Mouse (Mus musculus) small intestine, adult 2 months (tissue): ENCODE measurements at regions not wholly inside any gene's neighbourhood (a gene's known extent, or its start where the extent isn't known, plus 50 kb on each side); places are given as distances from the start of the nearest gene placed in this dataset.
"Not testable (repeated sequence)": the region's sequence is repeated elsewhere in the genome, so short reads cannot be mapped to it uniquely, and the experiment has no call there.

Source experiments
- H3K27ac ChIP-seq: fragments of 200-500 bp; 2 replicates; pipeline ENCODE4 v1.5.1; 2012; ENCODE audit warnings: low read depth, low read length, control low read depth, inconsistent platforms; ENCODE audit not compliant: insufficient read depth
- H3K27me3 ChIP-seq: fragments of 200-500 bp; 2 replicates; pipeline ENCODE4 v1.6.1; 2012; ENCODE audit warnings: mild to moderate bottlenecking, moderate library complexity, low read length, inconsistent platforms; ENCODE audit not compliant: control insufficient read depth, insufficient read depth
- H3K36me3 ChIP-seq: fragments of 200-500 bp; 2 replicates; pipeline ENCODE4 v1.6.1; 2012; ENCODE audit warnings: mild to moderate bottlenecking, low read length, control low read depth, inconsistent platforms; ENCODE audit not compliant: control insufficient read depth, insufficient read depth
- H3K4me1 ChIP-seq: fragments of 200-500 bp; 2 replicates; pipeline ENCODE4 v1.6.1; 2012; ENCODE audit warnings: low read length, inconsistent platforms, mixed read lengths; ENCODE audit not compliant: control insufficient read depth, insufficient read depth, insufficient read length
- H3K4me3 ChIP-seq: fragments of 200-500 bp; 2 replicates; pipeline ENCODE4 v1.5.1; 2012; ENCODE audit warnings: low read depth, mild to moderate bottlenecking, control low read depth, inconsistent platforms, low read length, moderate library complexity
- CTCF ChIP-seq: fragments of 200-500 bp; IDR thresholded peaks from 2 replicates; pipeline ENCODE4 v1.5.1; 2012; ENCODE audit warnings: low read depth, mild to moderate bottlenecking, control low read depth, inconsistent platforms, low read length, moderate library complexity, mixed read lengths; ENCODE audit not compliant: insufficient replicate concordance, insufficient read length; ENCODE audit errors: extremely low read depth
- POLR2A ChIP-seq: fragments of 200-500 bp; IDR thresholded peaks from 2 replicates; pipeline ENCODE4 v1.6.1; 2012; ENCODE audit warnings: low read depth, mild to moderate bottlenecking, control low read depth, inconsistent platforms, low read length, moderate library complexity
- WGBS: fragments of 180-500 bp; shearing (Covaris S2); methylation state at CpG from one replicate; pipeline ENCODE4 v1.1.7; 2018; 5-methylcytosine and 5-hydroxymethylcytosine counted together

DNA sequence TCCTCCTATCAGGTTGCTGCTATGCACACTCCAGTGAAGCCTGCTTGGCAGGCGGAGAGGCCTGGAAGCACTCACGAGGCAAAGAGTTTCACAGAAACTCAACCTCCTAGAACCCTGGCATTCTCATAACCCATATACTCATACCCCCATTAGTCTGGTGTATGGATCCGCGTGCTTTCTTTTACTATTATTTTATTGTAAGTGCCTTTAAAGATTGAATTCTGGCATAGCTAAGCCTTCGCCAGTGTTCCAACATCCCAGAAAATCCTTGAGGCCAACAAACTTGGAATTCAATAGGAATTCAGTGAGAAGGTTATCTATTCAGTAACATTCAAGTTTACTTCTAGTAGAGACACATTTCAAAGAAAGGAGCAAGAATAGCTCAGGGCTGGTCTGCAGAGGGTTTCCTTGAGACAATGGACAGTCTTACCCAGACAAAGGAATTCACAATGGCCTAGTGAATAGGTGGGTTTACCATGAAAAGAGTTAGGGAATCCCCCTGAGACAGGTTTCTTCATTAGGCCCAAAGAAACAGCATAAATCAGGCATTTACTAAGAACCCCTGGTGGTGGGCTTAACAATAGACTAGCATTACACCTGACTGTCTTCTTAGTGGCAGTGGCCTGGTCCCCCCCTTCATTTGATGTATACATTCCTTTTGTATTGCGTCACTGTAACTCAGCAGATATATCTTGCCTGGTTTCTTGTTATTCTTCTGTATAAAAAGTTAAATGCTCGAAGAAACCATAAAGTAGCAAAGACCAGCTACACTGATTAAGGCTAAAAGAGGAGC, 80.8 kb upstream of the Gm15446 start:
- not testable (repeated sequence) for H3K4me1 ChIP-seq, H3K27me3 ChIP-seq, H3K36me3 ChIP-seq, H3K27ac ChIP-seq, H3K4me3 ChIP-seq
- WGBS, result 92% methylated on average over 7 of the region's 7 CpGs

DNA sequence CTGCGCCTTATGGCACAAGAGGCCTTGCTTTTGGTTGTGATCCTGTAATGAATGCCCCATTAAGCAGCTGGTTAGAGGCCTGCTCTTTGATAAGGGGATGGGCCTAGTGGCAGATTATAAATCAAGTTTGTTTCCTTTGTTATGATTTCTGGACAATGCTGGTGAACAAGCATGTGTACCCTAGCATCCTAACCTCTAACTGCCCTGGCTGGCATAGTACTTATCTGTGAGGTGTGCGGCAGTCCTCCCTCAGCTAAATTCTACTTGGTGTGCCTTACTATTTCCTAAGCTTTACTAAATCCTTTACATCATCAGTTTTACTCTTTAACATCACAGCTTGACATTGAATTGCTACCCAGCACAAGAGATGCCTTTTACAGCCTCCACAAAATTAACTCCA, 79.0 kb upstream of the Gm15446 start:
- H3K4me1 ChIP-seq, H3K36me3 ChIP-seq, H3K27ac ChIP-seq, H3K27me3 ChIP-seq: not testable (repeated sequence)
- peak overlapping the region; percentile 76; the same call in 1 of the 2 replicates for H3K4me3 ChIP-seq
- WGBS, result 81% methylated on average over 2 of the region's 2 CpGs

DNA sequence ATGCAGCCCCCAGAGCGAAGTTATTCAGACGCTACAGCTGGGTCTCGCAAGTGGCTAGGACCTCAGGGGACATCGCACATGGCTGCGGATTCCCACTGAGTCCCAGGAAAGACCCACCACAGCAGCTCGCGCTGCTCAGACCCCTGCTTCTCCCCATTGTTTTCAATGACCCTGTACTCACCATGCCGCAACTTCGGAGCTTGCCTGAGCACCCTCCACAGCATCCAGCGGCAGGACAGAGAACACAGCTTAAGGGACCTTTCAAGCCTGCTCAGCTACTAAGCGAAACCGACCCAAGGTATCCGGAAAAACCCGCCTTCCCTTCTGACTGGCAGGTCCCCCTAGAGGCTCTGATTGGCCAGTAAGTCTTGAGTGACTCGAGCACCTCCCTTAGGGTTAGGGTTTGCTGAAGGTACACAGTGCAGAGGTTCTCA, 78.4 kb upstream of the Gm15446 start:
- TF ChIP-seq POLR2A, result no peak
- no peak for TF ChIP-seq CTCF
- WGBS, result 2% methylated on average over 15 of the region's 15 CpGs
- no peak overlapping the region for H3K27ac ChIP-seq
- H3K4me3 ChIP-seq, result peak overlapping the region; percentile 76
- no peaks in the 10 kb centered on the region for H3K36me3 ChIP-seq
- H3K27me3 ChIP-seq, result no peaks in the 10 kb centered on the region
- H3K4me1 ChIP-seq, result peaks cover 2% of the 10 kb centered on the region

DNA sequence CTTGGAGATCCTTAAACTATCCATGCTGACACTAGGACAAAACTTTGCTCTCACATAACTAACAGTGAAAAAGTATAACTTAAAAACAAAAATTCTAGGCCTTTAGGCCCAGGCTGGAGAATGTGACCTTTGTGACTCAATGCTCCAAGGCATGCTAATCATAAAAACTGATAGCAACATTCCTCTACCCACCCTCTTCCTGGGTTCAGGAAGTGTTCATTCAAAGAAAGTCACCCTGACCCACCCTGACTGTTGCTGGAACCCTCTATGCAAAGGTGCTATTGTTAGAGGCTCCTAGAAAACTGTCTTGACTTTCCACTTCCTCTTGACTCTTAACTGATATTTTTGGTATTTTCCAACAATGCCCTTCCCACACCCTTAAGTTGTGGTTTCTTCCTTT, 72.0 kb upstream of the Gm15446 start:
- H3K36me3 ChIP-seq, H3K4me1 ChIP-seq, H3K27me3 ChIP-seq, H3K4me3 ChIP-seq, H3K27ac ChIP-seq: not testable (repeated sequence)

DNA sequence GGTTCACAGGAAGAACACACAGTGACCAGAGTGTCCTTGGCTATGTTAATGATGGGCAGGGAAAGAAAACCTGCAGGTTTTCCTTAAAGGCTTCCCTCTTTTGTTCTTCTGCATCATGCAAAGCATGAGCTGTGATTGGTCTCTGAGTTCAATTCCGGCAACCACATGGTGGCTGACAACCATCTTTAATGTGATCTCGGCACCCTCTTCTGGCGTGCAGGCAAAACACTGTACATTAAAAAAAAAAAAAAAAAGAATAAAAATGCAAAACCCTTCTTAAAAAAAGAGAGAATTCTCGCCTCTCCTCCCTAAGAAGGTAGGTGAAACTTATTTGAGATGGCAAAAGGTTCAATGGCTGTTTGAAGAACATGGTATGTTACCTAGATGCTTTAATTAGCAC, 62.8 kb upstream of the Gm15446 start:
- no peak for TF ChIP-seq CTCF
- no peak for TF ChIP-seq POLR2A
- H3K4me3 ChIP-seq, result no peak overlapping the region
- H3K27ac ChIP-seq, result no peak overlapping the region
- no peaks in the 10 kb centered on the region for H3K27me3 ChIP-seq
- no peaks in the 10 kb centered on the region for H3K4me1 ChIP-seq
- no peaks in the 10 kb centered on the region for H3K36me3 ChIP-seq
- WGBS, result 92% methylated on average over 4 of the region's 4 CpGs

DNA sequence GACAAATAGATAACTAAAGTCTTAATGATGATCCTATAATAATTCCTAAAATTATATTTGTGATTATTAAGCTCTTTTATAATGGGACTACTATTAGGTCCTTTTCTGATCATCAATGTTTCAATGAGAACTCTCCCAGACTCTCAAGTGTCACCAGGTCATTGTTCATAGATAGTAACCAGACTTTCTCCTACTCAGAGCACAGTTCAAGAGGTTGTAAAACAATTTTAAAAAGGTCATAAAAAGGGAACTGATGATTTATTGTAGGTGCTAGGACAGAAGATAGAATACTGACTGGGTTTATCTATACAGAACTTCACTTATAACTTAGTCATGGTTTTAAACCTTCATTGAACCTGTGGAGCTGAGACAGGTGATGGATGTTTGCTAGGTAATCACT, 58.7 kb upstream of the Gm15446 start:
- H3K4me3 ChIP-seq, H3K36me3 ChIP-seq, H3K4me1 ChIP-seq, H3K27me3 ChIP-seq, H3K27ac ChIP-seq: not testable (repeated sequence)

DNA sequence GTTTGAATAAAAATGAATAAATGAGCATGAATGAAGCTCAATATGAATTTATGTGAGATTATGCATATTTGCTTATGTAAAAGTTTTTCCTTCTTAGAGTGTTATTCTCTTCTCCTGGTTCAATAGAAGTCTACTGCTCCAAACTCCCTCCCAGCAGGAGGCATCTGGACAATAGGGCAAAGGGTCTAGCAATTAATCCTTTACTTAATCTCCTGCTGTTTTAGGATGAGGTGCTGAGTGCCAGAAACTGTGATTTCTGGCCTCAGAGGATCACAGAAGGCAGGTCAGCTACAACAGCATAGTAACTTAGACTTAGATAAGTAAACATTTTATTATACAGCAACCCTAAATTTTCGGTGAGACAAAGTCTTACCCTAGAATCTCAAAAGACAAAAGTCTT, 57.6 kb upstream of the Gm15446 start:
- 70% methylated on average over 1 of the region's 1 CpGs for WGBS
- TF ChIP-seq CTCF (no peak), POLR2A (no peak)

More for the DNA sequence above, 57.6 kb upstream of the Gm15446 start:
- no peaks in the 10 kb centered on the region for H3K27me3 ChIP-seq
- peaks cover 5% of the 10 kb centered on the region; the same call in 1 of the 2 replicates for H3K4me1 ChIP-seq
- H3K36me3 ChIP-seq, result no peaks in the 10 kb centered on the region
- no peak overlapping the region for H3K27ac ChIP-seq
- no peak overlapping the region for H3K4me3 ChIP-seq
